Mouse (Mus musculus) gastrocnemius, postnatal 10 days (tissue): Measurements from ENCODE around the gene Nrgn. TPM values are rescaled to one million over a fixed set of nuclear protein-coding genes. Genes with fewer than 3 reads are reported as not detected.

Experiments
- DNase-seq: peaks from one replicate; pipeline ENCODE4 v3.0.0; 2021; ENCODE audit warnings: mixed read lengths
- long read RNA-seq, 2 experiments: library from polyadenylated mRNA; stranded (forward); transcript quantifications; one replicate each; pipeline ENCODE4 v2.0.0; 2021
- total RNA-seq, 2 experiments: library from RNA; stranded (reverse); gene quantifications; 2 replicates each; pipeline ENCODE4 v1.2.3; 2021

Gene Nrgn
- total RNA-seq: 1 to 10 TPM; 2.8 to 5.1 TPM
- long read RNA-seq, experiment 1, partial matches to known transcripts: 0 of 5 reads
- long read RNA-seq, experiment 1, other reads (novel, unspliced or antisense): 5 of 5 reads
- long read RNA-seq, experiment 2, partial matches to known transcripts: 0 of 1 reads
- long read RNA-seq, experiment 2, other reads (novel, unspliced or antisense): 1 of 1 reads

GRCm38 (mm10) chr9:37552536-37553293 lies at the start of gene Nrgn:
Nrgn (minus strand) TSS chr9:37552904.
- DNase-seq: peak; percentile 65

DNA sequence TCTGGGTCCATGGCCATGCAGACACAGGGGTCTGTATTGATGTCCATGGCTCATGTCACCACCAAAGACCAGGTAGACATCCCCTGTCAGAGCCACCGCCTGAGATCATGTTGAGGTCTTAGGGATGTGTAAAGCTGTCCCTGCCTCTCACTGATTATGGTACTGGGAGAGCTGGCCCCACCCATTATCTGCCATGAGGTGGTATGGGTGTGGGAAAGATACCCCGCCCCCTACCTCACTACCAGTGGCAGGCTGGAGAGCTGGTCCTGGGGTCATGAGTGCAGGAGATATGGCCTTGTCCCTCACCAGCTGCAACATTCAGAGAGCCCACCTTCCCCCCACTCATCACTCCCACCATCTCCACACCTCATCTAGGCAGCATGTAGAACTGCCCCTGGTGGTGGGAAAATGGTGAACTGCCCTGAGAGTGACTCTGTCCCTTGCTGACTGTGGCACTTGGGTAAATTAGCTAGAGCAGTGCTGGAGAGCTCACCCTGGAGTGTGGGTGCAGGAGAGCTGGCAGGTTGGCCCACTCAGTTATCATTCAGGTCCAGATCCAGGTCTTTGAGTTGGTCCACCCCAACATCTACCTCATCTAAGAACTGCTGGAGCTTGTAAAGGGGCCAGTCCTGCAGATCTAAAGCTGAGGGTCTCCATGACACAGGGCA lies 48.0 kb upstream of the Nrgn start:
- no peak for DNase-seq

- DNase-seq: no peak
Observed at GRCm38 (mm10) chr9:37598637-37599036, 45.9 kb upstream of the Nrgn start.

- DNase-seq: no peak
Observed at GRCm38 (mm10) chr9:37595570-37595969, 42.9 kb upstream of the Nrgn start.

DNA sequence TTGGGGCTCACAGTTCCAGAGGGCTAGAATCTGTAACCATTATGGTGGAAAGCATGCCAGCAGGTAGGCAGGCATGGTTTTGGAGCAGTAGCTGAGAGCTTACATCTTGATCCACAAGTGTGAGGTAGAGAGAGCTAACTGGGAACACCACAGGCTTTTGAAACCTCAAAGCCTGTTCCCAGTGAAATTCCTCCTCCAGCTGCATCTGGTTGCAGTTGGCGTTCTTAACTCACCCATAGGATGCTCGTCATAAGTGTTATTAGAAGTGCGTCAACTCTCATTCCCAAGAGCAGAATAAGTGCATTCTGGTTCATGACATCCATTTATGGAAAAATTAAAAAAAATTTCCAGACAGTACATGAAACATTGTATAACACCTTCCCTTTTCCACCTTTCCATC lies 41.0 kb upstream of the Nrgn start:
- no peak for DNase-seq

DNA sequence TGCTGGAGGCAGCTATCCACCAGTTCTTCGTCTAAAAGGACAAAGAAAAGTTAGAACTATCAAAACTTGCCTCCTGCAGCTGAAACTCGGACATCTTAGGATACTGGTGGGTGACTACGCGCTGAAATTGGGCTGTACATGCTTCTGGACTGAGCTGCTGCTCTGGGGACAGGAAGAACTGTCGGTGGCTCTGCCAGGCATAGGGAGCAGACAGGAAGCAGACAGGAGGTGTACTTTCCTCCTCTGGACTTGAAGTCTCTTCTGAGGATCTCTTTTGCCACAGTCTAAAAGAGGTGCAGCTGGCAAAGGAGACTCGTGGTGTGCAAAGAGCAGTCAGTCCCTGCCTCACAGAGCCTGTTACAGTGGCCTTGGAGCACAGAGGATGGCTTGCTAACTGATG lies 39.9 kb upstream of the Nrgn start:
- no peak for DNase-seq

DNA sequence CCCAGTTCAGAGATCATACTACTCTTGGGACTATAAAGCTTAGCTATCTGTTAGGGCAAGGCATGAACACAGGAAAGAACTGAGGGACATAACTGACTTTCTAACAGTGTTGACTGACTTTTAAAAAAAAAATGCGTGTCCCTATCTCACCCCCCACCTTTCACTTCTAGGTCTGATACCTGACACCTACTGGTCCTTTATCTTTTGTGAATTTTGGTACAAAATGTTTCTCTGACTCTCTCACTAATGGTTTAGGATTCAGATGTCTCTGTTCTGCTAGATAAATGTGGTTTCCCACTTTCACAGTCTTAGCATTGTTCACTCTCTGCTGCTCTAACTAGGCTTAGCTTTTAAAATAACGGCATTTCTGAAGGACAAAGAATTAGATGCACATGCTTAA lies 39.3 kb upstream of the Nrgn start:
- DNase-seq: no peak

- no peak for DNase-seq
Observed at GRCm38 (mm10) chr9:37590381-37590780, 37.7 kb upstream of the Nrgn start.

- no peak for DNase-seq
Observed at GRCm38 (mm10) chr9:37586718-37587117, 34.0 kb upstream of the Nrgn start.

DNA sequence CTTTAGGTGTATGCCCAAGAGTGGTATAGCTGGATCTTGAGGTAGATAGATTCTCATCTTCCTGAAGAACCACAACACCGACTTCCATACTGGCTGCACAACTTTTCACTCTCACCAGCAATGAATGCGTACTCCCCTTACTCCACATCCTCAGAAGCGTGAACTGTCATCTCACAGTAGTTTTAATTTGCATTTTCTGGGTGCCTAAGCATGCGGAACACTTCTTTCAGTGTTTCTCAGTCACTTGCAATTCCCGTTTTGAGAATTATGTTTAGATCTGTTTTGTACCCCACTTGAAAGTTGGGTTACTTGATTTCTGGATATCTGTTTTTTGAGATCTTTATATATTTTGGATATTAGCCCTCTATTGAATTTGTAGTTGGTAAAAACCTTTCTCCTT lies 30.9 kb upstream of the Nrgn start:
- DNase-seq: no peak

- no peak for DNase-seq
Observed at GRCm38 (mm10) chr9:37576436-37576930, 23.8 kb upstream of the Nrgn start.

DNA sequence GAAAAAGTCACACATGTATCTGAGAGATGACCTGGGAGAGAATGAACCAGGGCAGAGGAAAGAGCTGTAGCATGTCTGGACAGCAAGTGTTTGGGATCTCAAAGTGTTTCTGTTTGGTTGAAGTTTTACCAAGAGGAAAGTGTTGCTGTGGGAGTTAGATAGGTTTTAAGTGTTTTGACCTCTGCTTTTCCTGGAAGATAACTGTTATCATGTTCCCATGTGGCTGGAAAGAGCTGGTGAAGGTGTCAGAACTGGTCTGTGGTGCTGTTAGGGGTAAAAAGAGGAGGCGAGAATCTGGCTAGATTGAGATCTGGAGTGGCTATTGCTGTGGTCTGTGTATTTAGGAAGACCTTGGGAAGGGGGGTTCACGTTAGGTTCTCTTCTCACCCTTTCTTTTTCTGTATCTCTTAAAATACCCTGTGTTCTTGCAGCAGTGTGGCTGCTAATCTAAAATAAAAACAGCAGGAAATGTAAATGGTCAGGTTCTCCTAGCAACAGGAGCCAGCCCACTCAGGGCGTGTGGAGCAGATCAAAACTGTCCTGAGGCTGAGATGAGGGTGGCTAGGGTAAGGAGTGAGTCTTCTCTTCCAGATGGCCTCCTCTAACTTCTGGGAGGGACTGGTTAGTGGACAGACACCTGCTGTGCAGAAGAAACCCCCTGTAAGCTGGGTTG lies 19.6 kb upstream of the Nrgn start:
- DNase-seq: no peak

GRCm38 (mm10) chr9:37569231-37569835 lies 16.6 kb upstream of the Nrgn start:
- DNase-seq: no peak

GRCm38 (mm10) chr9:37568605-37569214 lies 16.0 kb upstream of the Nrgn start:
- no peak for DNase-seq

GRCm38 (mm10) chr9:37567892-37568604 lies 15.3 kb upstream of the Nrgn start:
- no peak for DNase-seq

DNA sequence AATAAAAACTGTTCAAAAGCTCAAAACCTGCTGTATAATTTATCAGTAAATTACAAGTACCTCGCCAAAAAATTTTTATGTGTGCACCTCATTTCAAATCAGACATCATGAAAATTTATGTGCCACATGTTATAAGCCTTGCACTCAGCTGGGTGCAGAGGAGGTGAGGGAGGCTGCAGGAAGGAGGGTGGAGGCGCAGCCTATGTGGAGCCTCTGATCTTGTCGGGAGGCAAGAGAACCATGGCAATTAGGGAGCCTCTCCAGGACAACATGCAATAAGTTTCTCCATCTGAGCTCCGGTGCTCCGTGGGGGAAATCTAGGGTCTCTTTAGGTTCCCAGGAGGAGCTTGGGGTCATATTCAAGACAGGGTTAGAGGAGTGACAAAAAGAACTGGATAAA lies 14.8 kb upstream of the Nrgn start:
- DNase-seq: no peak

- no peak for DNase-seq
Observed at GRCm38 (mm10) chr9:37567019-37567418, 14.3 kb upstream of the Nrgn start.

GRCm38 (mm10) chr9:37563805-37564204 lies 11.1 kb upstream of the Nrgn start:
- no peak for DNase-seq

DNA sequence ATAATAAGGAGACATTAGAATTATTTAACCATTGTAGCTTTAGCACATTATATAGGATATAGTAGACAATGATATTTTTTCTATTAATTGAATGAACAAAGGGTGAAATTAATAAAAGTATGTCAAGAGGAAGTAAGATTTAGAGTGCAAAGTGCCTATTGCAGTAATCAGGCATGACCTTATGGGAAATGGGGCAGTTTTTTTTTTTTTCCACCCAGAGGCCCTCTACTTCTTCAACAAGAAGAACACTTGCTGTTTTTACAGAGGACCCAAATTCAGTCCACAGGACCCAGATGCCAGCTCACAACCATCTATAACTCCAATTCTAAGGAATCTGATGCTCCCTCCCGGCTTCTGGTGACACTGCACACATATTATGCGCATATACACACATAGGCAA lies 7.9 kb upstream of the Nrgn start:
- DNase-seq: no peak

- DNase-seq: no peak
Observed at GRCm38 (mm10) chr9:37556366-37556765, 3.7 kb upstream of the Nrgn start.
